Mouse (Mus musculus) limb, embryonic 12.5 days (tissue): ENCODE data around the gene Mef2a. TPM values are rescaled to one million over a fixed set of nuclear protein-coding genes. Genes with fewer than 3 reads are reported as not detected.

Experiments
- ATAC-seq: fragments of 200-750 bp; cut with Nextera tagmentation; 2 replicates; pipeline ENCODE4 v1.8.0; 2017; ENCODE audit warnings: low read depth, moderate TSS enrichment; ENCODE audit not compliant: insufficient number of reproducible peaks, insufficient read depth, low FRiP score, low TSS enrichment
- H3K27ac ChIP-seq: fragments of 300-500 bp; sonication (generic); 2 replicates; pipeline ENCODE4 v1.5.1; 2016; ENCODE audit warnings: mild to moderate bottlenecking, moderate library complexity
- H3K27me3 ChIP-seq: fragments of 300-500 bp; sonication (generic); 2 replicates; pipeline ENCODE4 v1.6.1; 2016; ENCODE audit warnings: mild to moderate bottlenecking, moderate library complexity
- H3K36me3 ChIP-seq: fragments of 300-500 bp; sonication (generic); 2 replicates; pipeline ENCODE4 v1.6.1; 2016; ENCODE audit warnings: mild to moderate bottlenecking, moderate library complexity
- H3K4me1 ChIP-seq: fragments of 300-500 bp; sonication (generic); replicated peaks from 2 replicates; pipeline ENCODE4 v1.6.1; 2016
- H3K4me2 ChIP-seq: fragments of 300-500 bp; sonication (generic); 2 replicates; pipeline ENCODE4 v1.6.1; 2016; ENCODE audit warnings: mild to moderate bottlenecking, moderate library complexity
- H3K4me3 ChIP-seq: fragments of 300-500 bp; sonication (generic); replicated peaks from 2 replicates; pipeline ENCODE4 v1.5.1; 2016; ENCODE audit warnings: mild to moderate bottlenecking
- H3K9ac ChIP-seq: fragments of 300-500 bp; sonication (generic); replicated peaks from 2 replicates; pipeline ENCODE4 v1.6.1; 2016; ENCODE audit warnings: mild to moderate bottlenecking, moderate library complexity
- H3K9me3 ChIP-seq: fragments of 300-500 bp; sonication (generic); 2 replicates; pipeline ENCODE4 v1.6.1; 2016; ENCODE audit warnings: mild to moderate bottlenecking, moderate library complexity
- WGBS: fragments of 180-500 bp; shearing (Covaris S2); methylation state at CpG from one replicate; pipeline ENCODE4 v1.1.7; 2016; 5-methylcytosine and 5-hydroxymethylcytosine counted together
- polyA plus RNA-seq: library from polyadenylated mRNA; unstranded; fragments of >200 nt; fragmentation: Nextera tagmentation; extraction: Ambion mirVana; gene quantifications from 2 replicates; pipeline ENCODE4 v1.2.1, GENCODE M21; 2016

Gene Mef2a
- polyA plus RNA-seq, 1 experiment from 2014 or later, result 30.3 TPM

GRCm38 (mm10) chr7:67206496-67206895, 166.2 kb downstream of the Mef2a start:
- Histone ChIP-seq H3K9me3 (no peaks in the 10 kb centered on the region), H3K4me3 (no peak overlapping the region), H3K27me3 (no peaks in the 10 kb centered on the region; the same call in 1 of the 2 replicates), H3K36me3 (no peaks in the 10 kb centered on the region), H3K4me2 (no peak overlapping the region), H3K27ac (no peak overlapping the region), H3K9ac (no peak overlapping the region), H3K4me1 (no peaks in the 10 kb centered on the region)
- no peak for ATAC-seq
- 83% methylated on average over 10 of the region's 10 CpGs for WGBS

GRCm38 (mm10) chr7:67205734-67206425, 166.8 kb downstream of the Mef2a start:
- Histone ChIP-seq H3K9ac (no peak overlapping the region), H3K27ac (no peak overlapping the region), H3K4me3 (no peak overlapping the region), H3K27me3 (no peaks in the 10 kb centered on the region; the same call in 1 of the 2 replicates), H3K9me3 (no peaks in the 10 kb centered on the region), H3K36me3 (no peaks in the 10 kb centered on the region), H3K4me2 (no peak overlapping the region), H3K4me1 (no peaks in the 10 kb centered on the region)
- no peak for ATAC-seq
- 89% methylated on average over 9 of the region's 9 CpGs for WGBS

- Histone ChIP-seq H3K9ac (no peak overlapping the region), H3K4me3 (no peak overlapping the region), H3K9me3 (no peaks in the 10 kb centered on the region), H3K36me3 (no peaks in the 10 kb centered on the region), H3K4me2 (no peak overlapping the region), H3K27ac (no peak overlapping the region), H3K4me1 (0 out of 2 replicates have a peak, but pooled peaks cover 6% of the 10 kb centered on the region), H3K27me3 (0 out of 2 replicates have a peak, but pooled peaks cover 3% of the 10 kb centered on the region)
- ATAC-seq, result no peak
- 76% methylated on average over 3 of the region's 3 CpGs for WGBS
These were observed 169.0 kb downstream of the Mef2a start for GRCm38 (mm10) chr7:67203625-67204024.

GRCm38 (mm10) chr7:67199412-67199811, 173.2 kb downstream of the Mef2a start:
- Histone ChIP-seq H3K27ac (no peak overlapping the region), H3K4me1 (0 out of 2 replicates have a peak, but pooled peaks cover 6% of the 10 kb centered on the region), H3K36me3 (no peaks in the 10 kb centered on the region), H3K27me3 (0 out of 2 replicates have a peak, but pooled peaks cover 3% of the 10 kb centered on the region), H3K9me3 (no peaks in the 10 kb centered on the region), H3K9ac (no peak overlapping the region), H3K4me3 (no peak overlapping the region), H3K4me2 (no peak overlapping the region)
- WGBS, result 15% methylated on average over 10 of the region's 10 CpGs
- no peak for ATAC-seq

- 26% methylated on average over 4 of the region's 4 CpGs for WGBS
- Histone ChIP-seq H3K9ac (no peak overlapping the region), H3K27me3 (no peaks in the 10 kb centered on the region), H3K4me3 (no peak overlapping the region), H3K36me3 (no peaks in the 10 kb centered on the region), H3K9me3 (no peaks in the 10 kb centered on the region), H3K4me1 (no peaks in the 10 kb centered on the region), H3K27ac (no peak overlapping the region), H3K4me2 (no peak overlapping the region)
- no peak for ATAC-seq
These were observed 188.9 kb downstream of the Mef2a start for GRCm38 (mm10) chr7:67183786-67184185.

Other genes with a start within 250 kb of the Mef2a start
- 17.5 and 18.8 TPM in 2 replicates for gene Lysmd4, start 150.3 kb downstream of the Mef2a start, polyA plus RNA-seq